Mouse (Mus musculus): ENCODE results near the gene Psenen.
A peak's percentile ranks its signal among the peaks of the same experiment; 100 is the strongest.

Psenen gene

GRCm38 (mm10) chr7:30588676-30589434 lies 25.4 kb upstream of the Psenen start, which contains the start of gene Kmt2b:
TSS of gene Kmt2b (minus strand) at chr7:30588726.
- DNase-seq (ENCODE audit: low read depth, low spot score), result peak; percentile 88

DNA sequence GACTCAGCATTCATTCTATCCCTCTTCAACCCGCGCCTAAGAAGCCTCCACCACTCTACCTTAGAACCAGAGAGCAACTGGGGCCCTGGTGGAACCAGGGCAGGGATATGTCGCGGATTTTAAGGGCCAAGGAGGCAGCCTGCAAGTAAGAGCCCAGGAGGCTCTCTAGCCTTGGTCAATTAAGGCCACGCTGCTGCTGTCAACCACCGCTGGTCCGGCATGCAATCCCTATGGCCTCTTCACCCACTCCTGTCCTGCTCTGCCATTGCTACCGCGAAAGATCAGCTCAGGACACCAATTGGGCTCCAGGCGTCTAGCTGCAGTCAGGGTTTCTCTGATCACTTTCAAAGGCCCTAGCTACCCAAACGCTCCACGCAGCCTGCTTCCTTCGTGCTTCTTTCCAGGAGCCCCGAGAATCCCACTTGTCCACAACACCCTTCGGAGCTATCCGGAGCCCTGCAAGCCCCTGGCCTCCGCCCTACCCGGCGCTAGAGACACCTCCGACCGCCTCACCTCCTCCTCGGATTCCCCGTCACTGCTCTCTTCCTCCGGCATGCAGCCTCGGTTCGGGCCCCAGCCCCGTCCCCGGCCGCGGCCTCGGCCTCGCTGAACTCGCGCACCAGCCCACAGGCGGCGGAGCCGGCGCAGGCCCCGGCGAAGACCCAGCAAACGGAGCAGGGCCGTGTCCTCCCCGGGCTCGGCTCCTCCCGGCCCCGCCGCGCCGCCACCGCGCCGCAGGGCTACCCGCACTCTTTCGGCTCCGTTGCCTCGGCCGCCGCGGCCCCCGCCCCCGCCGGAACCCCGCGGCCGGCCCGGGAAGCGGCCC lies 24.6 kb upstream of the Psenen start:
- DNase-seq (ENCODE audit: low read depth, low spot score), result peak; percentile 36

- DNase-seq (ENCODE audit: low read depth, low spot score), result no peak
Measured at GRCm38 (mm10) chr7:30586455-30587020, 23.1 kb upstream of the Psenen start.

DNA sequence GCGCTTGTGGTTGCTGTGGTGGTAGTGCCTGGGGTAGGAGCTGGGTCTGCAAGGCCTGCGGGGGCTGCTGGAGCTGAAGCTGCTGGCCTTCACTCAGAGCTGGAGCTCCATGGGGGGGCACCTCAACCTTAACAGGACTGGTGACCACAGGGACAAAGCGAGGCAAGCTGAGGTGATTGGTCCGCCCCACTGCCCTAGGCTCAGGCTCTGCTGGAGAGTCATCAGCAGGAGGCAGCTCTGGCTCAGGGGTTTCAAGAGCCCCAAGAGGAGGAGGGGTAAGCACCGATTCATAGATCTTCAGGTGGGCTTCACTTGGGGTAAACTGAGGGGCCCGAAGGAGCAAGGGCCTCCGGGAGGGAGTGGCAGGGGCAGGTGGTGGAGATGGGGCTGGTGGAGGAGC lies 21.7 kb upstream of the Psenen start:
- no peak for DNase-seq (ENCODE audit: low read depth, low spot score)

- no peak for DNase-seq (ENCODE audit: low read depth, low spot score)
Measured at GRCm38 (mm10) chr7:30584339-30584738, 20.9 kb upstream of the Psenen start.

- no peak for DNase-seq (ENCODE audit: low read depth, low spot score)
Measured at GRCm38 (mm10) chr7:30581547-30581946, 18.1 kb upstream of the Psenen start.

- no peak for DNase-seq (ENCODE audit: low read depth, low spot score)
Measured at GRCm38 (mm10) chr7:30579950-30580349, 16.5 kb upstream of the Psenen start.

DNA sequence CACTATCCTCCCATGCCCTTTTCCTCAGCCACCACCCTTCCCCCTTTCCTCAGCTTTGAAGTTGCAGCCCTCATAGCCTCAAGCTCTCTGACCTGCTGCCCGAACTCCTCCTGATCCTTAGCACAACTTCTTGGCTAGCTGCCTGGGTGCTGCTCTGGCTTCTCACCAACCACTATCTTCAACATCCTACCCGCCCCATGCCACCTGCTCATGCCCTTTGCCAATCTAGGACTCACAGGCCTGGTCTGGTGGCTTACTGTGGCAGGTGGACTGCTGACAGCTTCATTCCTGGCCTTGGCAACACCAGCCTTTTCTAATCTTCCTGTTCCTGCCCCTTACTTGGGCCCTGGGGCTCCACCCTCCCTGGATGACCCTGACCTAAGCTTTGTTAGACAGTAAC lies 9.5 kb upstream of the Psenen start:
- DNase-seq (ENCODE audit: low read depth, low spot score), result no peak

GRCm38 (mm10) chr7:30572389-30572788 lies 9.0 kb upstream of the Psenen start:
- DNase-seq (ENCODE audit: low read depth, low spot score), result no peak

GRCm38 (mm10) chr7:30567555-30567954 lies 4.1 kb upstream of the Psenen start:
- no peak for DNase-seq (ENCODE audit: low read depth, low spot score)

DNA sequence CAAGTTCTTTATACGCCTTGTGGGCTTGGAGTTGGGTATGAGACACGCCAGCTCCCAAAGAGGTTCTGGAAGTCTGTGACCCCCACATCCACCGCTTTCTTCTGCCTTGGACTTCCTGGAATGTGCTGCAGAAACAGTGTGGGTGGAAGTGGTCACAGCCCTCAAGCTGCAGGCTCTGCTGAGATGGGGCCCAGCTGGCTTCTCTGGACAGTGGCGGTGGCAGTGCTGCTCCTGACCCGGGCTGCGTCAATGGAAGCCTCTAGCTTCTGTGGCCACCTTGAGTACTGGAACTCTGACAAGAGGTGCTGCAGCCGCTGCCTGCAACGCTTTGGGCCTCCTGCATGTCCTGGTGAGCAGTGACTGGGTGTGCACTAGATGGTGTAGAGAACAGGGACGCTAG lies 2.6 kb upstream of the Psenen start:
- DNase-seq (ENCODE audit: low read depth, low spot score), result no peak

GRCm38 (mm10) chr7:30564970-30565571 lies 1.6 kb upstream of the Psenen start, which contains the start of gene Igflr1:
TSS of gene Igflr1 (plus strand) at chr7:30565427.
- no peak for DNase-seq (ENCODE audit: low read depth, low spot score)

DNA sequence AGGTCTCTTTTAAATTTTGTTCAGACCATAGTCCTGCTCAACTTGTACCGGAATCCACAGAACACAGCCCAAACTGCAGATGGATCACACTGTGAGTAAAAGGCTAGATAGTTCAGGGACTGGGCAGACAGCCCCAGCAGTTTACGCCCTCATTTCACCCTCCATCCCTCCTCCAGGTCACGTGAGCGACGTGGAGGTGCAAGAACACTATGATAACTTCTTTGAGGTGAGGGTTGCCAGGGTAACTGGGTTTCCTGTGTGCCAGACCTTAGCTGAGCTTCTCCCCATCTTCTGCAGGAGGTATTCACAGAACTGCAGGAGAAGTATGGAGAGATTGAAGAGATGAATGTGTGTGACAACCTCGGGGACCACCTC lies 466 bp upstream of the Psenen start:
- DNase-seq (ENCODE audit: low read depth, low spot score), result peak; percentile 17

GRCm38 (mm10) chr7:30562526-30563116 lies 806 bp downstream of the Psenen start:
- peak; percentile 20 for DNase-seq (ENCODE audit: low read depth, low spot score)

- no peak for DNase-seq (ENCODE audit: low read depth, low spot score)
Measured at GRCm38 (mm10) chr7:30560296-30560695, 3.1 kb downstream of the Psenen start.

DNA sequence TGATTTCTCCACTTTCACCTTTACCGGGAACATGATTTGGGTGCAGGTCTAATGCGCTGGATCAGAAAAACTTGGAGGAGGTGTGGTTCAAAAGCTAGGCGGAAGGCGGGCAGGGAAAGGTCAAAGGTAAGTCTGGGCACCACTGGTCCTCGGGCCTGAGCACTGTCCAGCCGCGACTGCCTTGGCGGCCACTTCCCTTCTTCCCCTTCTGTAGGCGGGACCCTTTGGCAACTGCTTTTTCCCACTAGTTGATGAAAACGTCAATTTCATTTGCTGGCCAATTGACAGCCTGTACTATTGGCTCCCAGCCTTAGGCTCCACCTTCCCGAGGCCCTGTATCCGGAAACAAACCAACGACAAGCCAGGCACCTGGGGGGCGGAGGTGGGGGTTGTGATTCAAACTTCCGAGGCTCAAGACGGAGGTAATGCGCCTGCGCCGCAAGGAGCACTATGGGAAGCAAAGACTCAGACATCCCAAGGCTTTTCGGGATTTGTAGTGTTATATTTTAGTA lies 3.9 kb downstream of the Psenen start, which contains the start of gene Lin37:
Lin37 (minus strand) TSS at position 396 of the 512 bp plus-strand sequence.
- peak; percentile 86 for DNase-seq (ENCODE audit: low read depth, low spot score)

DNA sequence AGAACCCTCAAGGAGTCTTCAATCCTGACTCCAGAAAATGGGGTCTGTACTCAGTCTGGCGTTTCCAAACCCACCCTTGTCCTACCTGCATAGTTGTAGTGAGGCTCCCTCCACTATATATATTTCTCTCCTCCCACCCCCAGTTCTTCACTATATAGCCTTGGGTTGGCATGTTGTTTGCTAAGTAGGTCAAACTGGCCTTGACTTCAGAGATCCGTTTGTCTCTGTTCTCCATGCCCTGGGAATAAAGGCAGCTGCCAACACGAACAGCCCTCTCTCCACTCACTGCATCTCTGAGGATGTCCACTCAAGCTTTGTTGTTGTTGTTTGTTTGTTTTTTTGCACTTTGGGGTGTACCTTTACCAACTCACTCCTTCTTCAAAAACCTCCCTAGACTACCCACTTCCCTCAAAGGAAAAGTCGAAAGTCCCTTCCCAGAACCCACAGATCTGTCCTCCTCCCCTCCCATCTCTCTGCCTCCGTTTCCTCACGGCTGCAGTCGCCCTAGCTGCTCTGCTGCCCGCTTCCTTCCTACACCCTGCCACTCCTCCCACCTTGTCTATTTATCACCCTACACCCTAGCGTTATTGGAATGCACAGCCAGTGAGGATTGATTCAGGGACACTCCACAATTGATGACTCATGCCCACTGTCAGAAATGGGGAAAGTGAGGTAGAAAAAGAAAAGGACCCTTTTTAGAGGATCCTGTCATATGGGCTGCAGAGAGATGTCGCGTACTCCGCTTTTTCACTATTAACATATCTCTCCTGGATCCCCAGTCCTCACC lies 4.6 kb downstream of the Psenen start:
- peak; percentile 49 for DNase-seq (ENCODE audit: low read depth, low spot score)

DNA sequence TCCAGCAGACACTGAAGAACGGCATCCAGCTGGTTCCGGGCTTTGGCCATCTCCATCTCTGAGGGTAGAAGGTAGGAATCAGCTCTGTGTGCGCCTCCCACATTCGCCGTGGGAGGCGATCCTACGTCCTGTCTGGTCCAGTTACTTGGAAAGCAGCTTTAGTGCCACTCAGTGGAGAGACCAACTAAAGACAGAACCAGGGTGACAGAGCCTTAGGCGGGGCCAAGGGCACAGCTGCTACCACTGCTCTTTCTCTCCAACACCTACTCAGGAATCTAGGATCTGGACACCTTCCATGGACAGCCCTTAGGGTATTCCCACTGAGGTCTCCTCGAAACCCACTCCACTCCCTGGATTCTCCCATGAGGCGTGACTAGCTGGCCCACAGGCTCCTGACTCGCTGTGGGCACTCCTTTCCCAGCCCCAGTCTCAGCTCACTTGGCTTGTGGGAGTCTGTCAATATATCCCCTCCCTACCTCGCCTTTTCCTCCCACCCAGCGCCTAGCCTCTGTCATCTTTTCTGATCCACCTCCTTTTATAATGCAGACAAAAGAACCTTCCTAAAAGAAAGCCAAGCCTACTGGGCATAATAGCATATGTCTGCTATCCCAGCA lies 5.4 kb downstream of the Psenen start:
- DNase-seq (ENCODE audit: low read depth, low spot score), result no peak

DNA sequence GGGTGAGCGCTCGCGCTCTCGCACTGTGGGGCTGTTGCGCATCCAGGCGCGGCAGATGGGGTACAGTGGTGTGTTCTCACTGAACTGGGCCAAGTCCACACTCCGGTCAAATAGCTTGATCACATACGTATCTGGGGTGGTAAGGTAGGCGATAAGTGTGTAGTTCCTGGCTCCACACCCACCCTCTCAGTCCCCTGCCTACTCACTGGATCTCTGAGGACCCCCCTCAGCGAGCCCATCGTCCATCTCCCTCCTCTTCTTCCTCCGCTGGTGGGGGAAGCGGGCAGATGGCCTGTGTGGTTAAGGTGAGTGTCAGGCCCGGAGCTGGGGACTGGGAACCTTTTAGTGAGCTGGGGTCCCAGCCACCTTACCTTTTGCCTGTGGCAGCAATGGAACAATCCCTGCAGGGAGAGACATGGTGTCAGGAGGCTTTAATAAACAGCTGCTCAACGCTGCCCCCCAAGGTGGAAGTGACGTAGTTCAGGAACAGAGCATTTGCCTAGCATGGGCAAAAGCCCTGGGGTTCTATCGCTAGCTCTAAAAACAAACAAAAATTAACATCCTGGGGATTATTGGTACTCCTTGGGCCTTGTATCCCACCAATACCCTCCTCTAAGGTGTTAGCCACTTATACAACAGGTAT lies 6.4 kb downstream of the Psenen start:
- no peak for DNase-seq (ENCODE audit: low read depth, low spot score)
